Mouse (Mus musculus): ENCODE data around the gene Lsm11. TPM values are rescaled to one million over a fixed set of nuclear protein-coding genes. Genes with fewer than 3 reads are reported as not detected.

Gene Lsm11
- total RNA-seq (2023): 3.9 to 4.9 TPM (median 4.8 TPM) in 4 replicates

GRCm38 (mm10) chr11:45944643-45945156, at the start of gene Lsm11:
Lsm11 (minus strand) TSS chr11:45944935.

GRCm38 (mm10) chr11:45979946-45980892, 35.5 kb upstream of the Lsm11 start, which contains the start of gene Sox30:
Sox30 (plus strand) TSS chr11:45980310.

GRCm38 (mm10) chr11:45955127-45955627, 10.4 kb upstream of the Lsm11 start, which contains the start of gene Thg1l:
Thg1l (minus strand) TSS chr11:45955494.

Other genes starting within 250 kb of the Lsm11 start
- gene Clint1, start 92.9 kb downstream of the Lsm11 start, total RNA-seq (2023): 75.1 to 84.2 TPM (median 80.3 TPM) in 4 replicates
- 5.5 to 10.0 TPM (median 7.5 TPM) in 4 replicates for gene Thg1l, start 10.6 kb upstream of the Lsm11 start, total RNA-seq (2023)
- gene Sox30, start 35.4 kb upstream of the Lsm11 start, total RNA-seq (2023): not detected in 4 replicates
- gene Gm12166, start 107.4 kb upstream of the Lsm11 start, total RNA-seq (2023): 1.6 to 4.9 TPM (median 3.9 TPM) in 4 replicates
- gene Adam19, start 111.1 kb upstream of the Lsm11 start, total RNA-seq (2023): 72.1 to 80.5 TPM (median 74.4 TPM) in 4 replicates
- 0.72 to 1.9 TPM (median 1.6 TPM) in 4 replicates for gene Nipal4, start 221.6 kb upstream of the Lsm11 start, total RNA-seq (2023)

Measured in B cell, adult 62 days (primary cell).